Mouse (Mus musculus) lung, embryonic 15.5 days (tissue): ENCODE data around the gene Gfpt2. TPM values are rescaled to one million over a fixed set of nuclear protein-coding genes. Genes with fewer than 3 reads are reported as not detected.

Experiments used
- ATAC-seq: fragments of 200-750 bp; cut with Nextera tagmentation; 2 replicates; pipeline ENCODE4 v1.8.0; 2017; ENCODE audit warnings: moderate number of reproducible peaks, borderline replicate concordance; ENCODE audit not compliant: low FRiP score, low TSS enrichment; ENCODE audit errors: extremely low read depth
- H3K27ac ChIP-seq: fragments of 300-500 bp; sonication (generic); 2 replicates; pipeline ENCODE4 v1.5.1; 2015; ENCODE audit warnings: moderate library complexity, mild to moderate bottlenecking, inconsistent platforms
- H3K27me3 ChIP-seq: fragments of 300-500 bp; sonication (generic); 2 replicates; pipeline ENCODE4 v1.6.1; 2015; ENCODE audit warnings: inconsistent platforms
- H3K36me3 ChIP-seq: fragments of 300-500 bp; sonication (generic); 2 replicates; pipeline ENCODE4 v1.6.1; 2015; ENCODE audit warnings: inconsistent platforms
- H3K4me1 ChIP-seq: fragments of 300-500 bp; sonication (generic); 2 replicates; pipeline ENCODE4 v1.6.1; 2015; ENCODE audit warnings: inconsistent platforms
- H3K4me2 ChIP-seq: fragments of 300-500 bp; sonication (generic); 2 replicates; pipeline ENCODE4 v1.6.1; 2015; ENCODE audit warnings: inconsistent platforms, mild to moderate bottlenecking, moderate library complexity
- H3K4me3 ChIP-seq: fragments of 300-500 bp; sonication (generic); 2 replicates; pipeline ENCODE4 v1.5.1; 2015; ENCODE audit warnings: mild to moderate bottlenecking, inconsistent platforms
- H3K9ac ChIP-seq: fragments of 300-500 bp; sonication (generic); 2 replicates; pipeline ENCODE4 v1.6.1; 2015; ENCODE audit warnings: inconsistent platforms
- H3K9me3 ChIP-seq: fragments of 300-500 bp; sonication (generic); 2 replicates; pipeline ENCODE4 v1.6.1; 2016; ENCODE audit warnings: inconsistent platforms
- WGBS: fragments of 180-500 bp; shearing (Covaris S2); methylation state at CpG from one replicate; pipeline ENCODE4 v1.1.7; 2015; 5-methylcytosine and 5-hydroxymethylcytosine counted together
- polyA plus RNA-seq: library from polyadenylated mRNA; unstranded; fragments of >200 nt; fragmentation: Nextera tagmentation; extraction: Ambion mirVana; gene quantifications from 2 replicates; pipeline ENCODE4 v1.2.1, GENCODE M21; 2015

The Gfpt2 gene
- 10.3 and 10.6 TPM in 2 replicates for polyA plus RNA-seq

DNA sequence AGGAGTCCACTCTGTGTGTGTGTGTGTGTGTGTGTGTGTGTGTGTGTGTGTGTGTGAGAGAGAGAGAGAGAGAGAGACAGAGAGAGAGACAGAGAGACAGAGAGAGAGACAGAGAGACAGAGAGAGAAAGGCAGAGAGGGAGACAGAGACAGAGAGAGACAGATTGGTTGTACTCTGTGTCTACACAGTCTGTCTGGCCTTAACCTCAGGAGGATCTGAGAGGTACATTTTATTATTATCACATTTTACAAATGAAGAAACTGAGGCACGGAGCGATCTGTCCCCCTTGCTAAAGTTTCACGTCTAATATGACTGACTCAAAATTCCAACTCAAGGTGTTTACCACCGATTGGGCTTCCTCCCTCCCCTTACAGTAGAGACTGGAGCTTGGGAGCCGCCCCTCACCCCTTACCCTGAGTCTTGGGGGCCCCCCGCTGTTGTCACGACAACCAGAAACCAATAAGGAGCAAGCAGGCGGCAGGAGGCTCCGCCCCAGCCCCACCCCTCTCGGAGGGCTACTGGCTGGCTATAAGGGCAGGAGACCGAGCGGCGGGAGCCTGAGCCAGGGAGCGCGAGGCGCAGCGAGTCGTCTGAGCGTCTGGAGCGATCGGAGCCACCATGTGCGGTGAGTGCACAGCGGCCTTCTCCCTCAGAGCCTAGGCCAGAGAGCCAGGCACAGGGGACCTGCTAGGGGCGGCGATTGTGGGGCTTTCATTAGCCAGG is at the start of gene Gfpt2:
Gene Gfpt2 (plus strand): TSS at position 560 of the 723 bp plus-strand sequence.
- ATAC-seq = peak; percentile 96
- no peaks in the 10 kb centered on the region for H3K36me3 ChIP-seq
- peaks cover 4% of the 10 kb centered on the region; the same call in 1 of the 2 replicates for H3K27me3 ChIP-seq
- whole genome bisulfite sequencing = under 1% methylated on average over 25 of the region's 25 CpGs
- H3K4me2 ChIP-seq = peak within 1 kb of the TSS; percentile 94
- peak within 1 kb of the TSS; percentile 65 for H3K9ac ChIP-seq
- peak within 1 kb of the TSS; percentile 53; the same call in 1 of the 2 replicates for H3K27ac ChIP-seq
- H3K9me3 ChIP-seq = no peaks in the 10 kb centered on the region
- H3K4me3 ChIP-seq = peak within 1 kb of the TSS; percentile 50
- peaks cover 16% of the 10 kb centered on the region for H3K4me1 ChIP-seq

DNA sequence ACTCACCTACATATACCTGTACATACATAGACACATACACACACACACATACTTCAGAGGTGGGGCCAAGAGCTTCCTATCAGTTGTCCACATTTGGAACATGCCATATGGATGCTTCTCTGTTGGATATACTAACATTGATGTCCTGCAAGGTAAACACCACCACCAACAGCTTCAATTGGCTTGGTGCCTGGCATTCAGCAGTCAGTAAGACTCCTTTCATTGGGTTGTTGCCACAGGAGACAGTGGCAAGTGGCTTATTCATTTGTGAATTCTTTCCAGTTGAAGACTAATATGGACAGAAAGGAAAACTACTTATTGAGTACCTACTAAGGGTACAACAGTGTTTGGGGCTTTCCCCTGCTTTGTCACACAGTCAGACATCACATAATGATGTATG is 49.0 kb upstream of the Gfpt2 start:
- Histone ChIP-seq H3K4me2 (no peak overlapping the region), H3K27ac (no peak overlapping the region), H3K4me1 (no peaks in the 10 kb centered on the region), H3K36me3 (no peaks in the 10 kb centered on the region), H3K27me3 (no peaks in the 10 kb centered on the region), H3K9ac (no peak overlapping the region), H3K4me3 (no peak overlapping the region), H3K9me3 (no peaks in the 10 kb centered on the region)
- no peak for ATAC-seq

DNA sequence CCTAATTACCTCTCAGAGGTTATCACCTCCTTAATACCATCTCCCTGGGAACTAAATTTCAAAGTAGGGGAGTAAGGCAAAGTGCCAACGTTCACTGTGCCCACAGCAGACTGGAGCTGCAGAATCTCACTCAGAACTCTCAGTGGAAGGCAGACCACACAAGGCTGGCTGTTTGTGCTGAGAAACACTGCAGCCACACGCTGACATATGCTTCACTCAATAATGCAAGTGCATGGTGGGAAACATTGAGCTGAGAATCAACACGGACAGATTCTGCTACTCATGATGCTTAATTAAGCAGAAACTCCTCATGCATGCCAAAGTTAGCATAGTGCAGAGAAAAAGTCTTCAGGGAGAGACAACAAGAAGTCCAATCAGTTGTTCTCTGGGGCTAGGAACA is 48.1 kb upstream of the Gfpt2 start:
- Histone ChIP-seq H3K4me2 (no peak overlapping the region), H3K36me3 (no peaks in the 10 kb centered on the region), H3K9ac (no peak overlapping the region), H3K27ac (no peak overlapping the region), H3K9me3 (no peaks in the 10 kb centered on the region), H3K27me3 (no peaks in the 10 kb centered on the region), H3K4me3 (no peak overlapping the region), H3K4me1 (no peaks in the 10 kb centered on the region)
- no peak for ATAC-seq
- 65% methylated on average over 3 of the region's 3 CpGs for WGBS

DNA sequence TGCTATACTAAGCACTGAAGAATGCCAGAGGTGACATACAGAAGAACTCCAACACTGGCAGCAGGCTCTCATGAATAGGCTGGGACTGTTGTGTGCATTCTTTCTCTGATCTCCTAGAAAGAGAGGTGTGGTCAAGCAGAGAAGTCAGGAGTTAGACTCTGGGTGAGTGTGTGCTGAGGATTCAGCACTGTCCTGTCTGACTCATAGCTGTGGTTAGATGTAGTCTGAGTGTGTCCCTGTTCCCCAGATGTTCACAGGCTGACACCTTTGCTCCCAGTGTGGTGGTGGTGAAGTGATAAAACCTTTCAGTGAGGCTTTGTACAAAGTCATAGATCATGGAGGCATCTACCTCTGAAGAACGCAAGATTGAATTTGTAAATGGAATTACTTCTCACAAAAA is 47.2 kb upstream of the Gfpt2 start:
- H3K27ac ChIP-seq = no peak overlapping the region
- H3K27me3 ChIP-seq = no peaks in the 10 kb centered on the region
- H3K9ac ChIP-seq = no peak overlapping the region
- H3K4me2 ChIP-seq = no peak overlapping the region
- no peak for ATAC-seq
- WGBS = 87% methylated on average over 1 of the region's 1 CpGs
- H3K4me1 ChIP-seq = no peaks in the 10 kb centered on the region
- no peaks in the 10 kb centered on the region for H3K9me3 ChIP-seq
- no peak overlapping the region for H3K4me3 ChIP-seq
- no peaks in the 10 kb centered on the region for H3K36me3 ChIP-seq

DNA sequence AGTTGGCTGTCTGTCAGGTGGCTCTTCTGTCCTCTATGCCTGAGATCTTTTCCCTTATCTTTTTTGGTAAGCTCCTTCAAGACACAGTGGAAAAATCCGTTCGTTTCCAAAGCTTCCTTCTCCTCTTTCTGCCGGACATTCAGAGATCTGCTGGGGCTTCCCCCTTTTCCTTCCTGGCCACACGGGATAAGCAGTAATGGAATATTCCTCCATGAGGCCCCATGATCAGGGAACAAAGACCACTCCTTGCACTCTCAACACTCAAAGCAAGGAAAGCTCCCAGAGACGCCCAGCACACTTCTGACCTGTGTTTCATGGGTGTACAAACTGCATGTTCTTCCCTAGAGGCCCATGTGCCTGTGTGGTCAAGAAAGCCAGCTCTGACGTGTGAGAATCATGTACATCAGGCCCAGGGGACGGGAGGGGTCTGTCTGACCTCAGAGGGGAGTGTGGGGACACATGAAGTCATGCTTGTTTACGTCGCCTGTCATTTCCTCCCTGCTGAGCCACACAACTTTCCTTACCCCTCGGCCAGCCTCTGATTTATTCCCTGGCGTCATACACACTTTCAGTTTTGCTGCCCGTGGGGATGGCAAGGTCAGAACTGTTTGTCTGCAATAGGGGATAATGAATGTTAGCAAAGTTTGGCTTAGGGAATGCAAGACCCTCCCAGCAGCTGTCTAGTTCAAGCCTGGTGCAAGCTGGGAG is 38.9 kb upstream of the Gfpt2 start:
- Histone ChIP-seq H3K9me3 (no peaks in the 10 kb centered on the region), H3K4me1 (peaks cover 17% of the 10 kb centered on the region), H3K36me3 (no peaks in the 10 kb centered on the region), H3K4me3 (no peak overlapping the region), H3K9ac (no peak overlapping the region), H3K27me3 (no peaks in the 10 kb centered on the region), H3K4me2 (peak overlapping the region; percentile 28; the same call in 1 of the 2 replicates), H3K27ac (peak overlapping the region; percentile 69)
- peak; percentile 84; the same call in 1 of the 2 replicates for ATAC-seq
- 28% methylated on average over 12 of the region's 12 CpGs for WGBS

DNA sequence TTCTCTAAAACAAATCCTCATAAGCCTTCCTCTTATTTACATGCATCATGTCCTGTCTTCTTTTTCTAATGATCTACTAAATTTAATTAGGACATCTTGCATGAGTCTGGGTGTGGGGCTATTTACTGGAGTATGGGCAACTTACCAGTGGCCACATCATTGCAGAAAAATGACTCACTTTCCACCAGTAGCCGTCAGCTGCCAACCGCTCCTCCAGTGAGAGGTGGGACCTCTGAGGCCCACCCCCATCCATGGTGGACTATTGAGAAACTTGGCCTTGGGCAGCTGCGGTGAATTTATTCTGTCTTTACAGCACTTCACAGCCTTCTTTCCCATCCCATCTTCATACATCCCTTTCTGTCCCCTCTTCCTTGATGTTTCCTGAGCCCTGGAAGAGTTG is 35.9 kb upstream of the Gfpt2 start:
- ATAC-seq = no peak
- WGBS = 86% methylated on average over 3 of the region's 3 CpGs

DNA sequence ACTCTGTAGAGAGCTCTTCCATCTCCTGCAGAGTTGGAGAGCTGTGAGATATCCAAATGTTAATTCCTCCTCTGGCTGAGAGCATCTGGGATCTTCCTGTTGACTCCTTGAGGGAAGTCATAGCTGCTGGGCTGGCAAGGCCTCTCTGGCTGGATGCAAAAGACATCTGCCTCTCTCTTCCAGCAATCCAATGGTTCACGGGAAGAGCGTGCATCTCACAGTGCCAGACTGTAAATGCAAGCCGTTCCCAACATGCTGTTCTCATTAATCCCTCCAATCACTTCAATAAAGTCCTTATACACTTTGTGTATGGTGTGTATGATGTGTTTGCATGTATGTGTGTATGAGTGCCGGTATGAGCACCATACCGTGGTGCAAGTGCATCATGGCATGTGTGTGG is 32.8 kb upstream of the Gfpt2 start:
- Histone ChIP-seq H3K9me3 (no peaks in the 10 kb centered on the region), H3K4me3 (no peak overlapping the region), H3K4me1 (peaks cover 16% of the 10 kb centered on the region), H3K4me2 (no peak overlapping the region), H3K27ac (no peak overlapping the region), H3K9ac (no peak overlapping the region), H3K27me3 (no peaks in the 10 kb centered on the region), H3K36me3 (no peaks in the 10 kb centered on the region)
- 76% methylated on average over 5 of the region's 5 CpGs for WGBS
- no peak for ATAC-seq

More for the DNA sequence above, 35.9 kb upstream of the Gfpt2 start:
- no peaks in the 10 kb centered on the region for H3K36me3 ChIP-seq
- no peak overlapping the region for H3K9ac ChIP-seq
- no peaks in the 10 kb centered on the region for H3K27me3 ChIP-seq
- H3K4me2 ChIP-seq = no peak overlapping the region
- no peaks in the 10 kb centered on the region for H3K9me3 ChIP-seq
- no peak overlapping the region for H3K4me3 ChIP-seq
- H3K27ac ChIP-seq = no peak overlapping the region
- peaks cover 17% of the 10 kb centered on the region for H3K4me1 ChIP-seq

DNA sequence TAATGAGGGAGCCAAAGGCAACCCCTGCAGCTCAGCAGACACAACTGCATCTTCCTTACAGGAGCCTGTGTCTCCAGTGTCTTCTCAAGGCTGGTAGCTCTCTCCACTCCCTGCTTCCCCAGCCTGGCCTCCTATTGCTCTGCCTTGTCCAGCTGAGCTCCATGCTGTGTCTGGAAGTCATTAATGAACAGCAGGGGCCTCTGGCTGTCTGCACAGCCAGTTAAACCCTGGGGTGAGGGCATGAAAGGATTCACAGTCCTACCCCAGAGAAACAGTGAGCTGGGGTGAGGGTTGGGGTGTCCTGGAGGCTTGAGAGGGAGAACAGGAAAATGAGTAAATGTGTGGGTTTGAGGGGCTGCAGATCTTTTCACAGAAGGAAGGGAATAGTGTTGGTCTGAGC is 30.4 kb upstream of the Gfpt2 start:
- Histone ChIP-seq H3K9ac (no peak overlapping the region), H3K9me3 (no peaks in the 10 kb centered on the region), H3K36me3 (no peaks in the 10 kb centered on the region), H3K4me2 (no peak overlapping the region), H3K4me3 (no peak overlapping the region), H3K4me1 (peaks cover 16% of the 10 kb centered on the region), H3K27ac (0 out of 2 replicates have a peak overlapping the region, but pooled peaks have one; percentile 7), H3K27me3 (no peaks in the 10 kb centered on the region)
- no peak for ATAC-seq

DNA sequence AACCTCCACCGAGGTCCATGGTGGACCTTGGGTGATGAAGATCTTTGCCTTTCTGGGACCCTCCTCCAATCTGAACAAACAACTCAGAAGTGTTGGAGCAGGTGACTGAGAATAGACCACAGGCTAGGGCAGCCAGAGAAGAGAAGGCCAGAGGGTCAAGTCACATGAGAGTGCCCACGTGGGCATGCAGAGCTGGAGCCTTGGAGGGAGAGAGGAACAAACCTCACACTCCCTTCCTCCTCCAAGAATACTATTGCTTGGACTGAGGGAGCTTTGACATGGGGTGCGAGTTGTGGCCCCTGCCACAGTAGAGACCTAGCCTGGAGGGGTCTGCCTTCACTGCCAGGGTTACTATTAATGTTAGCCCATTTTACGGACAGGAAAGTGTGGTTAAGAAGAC is 30.0 kb upstream of the Gfpt2 start:
- H3K4me2 ChIP-seq = 0 out of 2 replicates have a peak overlapping the region, but pooled peaks have one; percentile 21
- peak overlapping the region; percentile 61 for H3K27ac ChIP-seq
- ATAC-seq = peak; percentile 33; the same call in 1 of the 2 replicates
- no peak overlapping the region for H3K9ac ChIP-seq
- H3K27me3 ChIP-seq = no peaks in the 10 kb centered on the region
- no peak overlapping the region for H3K4me3 ChIP-seq
- no peaks in the 10 kb centered on the region for H3K9me3 ChIP-seq
- H3K36me3 ChIP-seq = no peaks in the 10 kb centered on the region
- 39% methylated on average over 4 of the region's 4 CpGs for WGBS
- H3K4me1 ChIP-seq = peaks cover 16% of the 10 kb centered on the region

DNA sequence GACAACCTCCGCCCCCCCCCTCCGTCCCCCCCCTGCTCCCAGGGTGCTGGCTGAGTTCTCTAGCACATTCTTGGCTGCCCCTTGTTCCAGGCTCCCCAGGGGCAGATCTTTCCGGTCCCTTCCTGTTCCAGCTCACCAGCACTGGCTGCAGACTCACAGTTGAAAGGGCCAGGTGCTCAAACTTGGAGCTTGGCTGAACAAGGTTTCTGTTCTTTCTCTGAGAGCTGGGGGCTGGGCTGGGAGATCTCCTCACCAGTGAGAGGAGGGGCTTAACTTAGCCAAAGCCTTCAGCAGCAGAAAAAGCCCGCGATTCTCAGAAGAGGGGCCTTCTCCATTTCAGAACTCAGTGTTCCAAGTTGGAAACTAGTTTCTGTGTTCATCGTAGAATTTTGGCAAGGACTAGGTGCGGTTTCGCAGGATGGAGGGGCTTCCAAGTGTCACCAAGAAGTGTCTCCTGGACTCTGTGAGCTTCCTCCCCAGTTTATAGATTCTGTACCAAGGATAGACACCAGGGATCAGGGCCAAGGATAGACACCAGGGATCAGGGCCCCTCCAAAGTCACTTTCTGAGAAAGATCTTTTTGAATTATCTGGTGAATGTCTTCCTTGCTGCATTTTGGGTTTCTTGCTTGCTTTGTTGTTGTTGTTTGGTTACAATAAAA is 29.2 kb upstream of the Gfpt2 start:
- H3K4me2 ChIP-seq = peak overlapping the region; percentile 21
- ATAC-seq = peak; percentile 92
- no peaks in the 10 kb centered on the region for H3K9me3 ChIP-seq
- peak overlapping the region; percentile 61 for H3K27ac ChIP-seq
- H3K4me3 ChIP-seq = no peak overlapping the region
- 13% methylated on average over 6 of the region's 8 CpGs for WGBS
- H3K27me3 ChIP-seq = no peaks in the 10 kb centered on the region
- peaks cover 16% of the 10 kb centered on the region for H3K4me1 ChIP-seq
- H3K36me3 ChIP-seq = no peaks in the 10 kb centered on the region
- no peak overlapping the region for H3K9ac ChIP-seq

DNA sequence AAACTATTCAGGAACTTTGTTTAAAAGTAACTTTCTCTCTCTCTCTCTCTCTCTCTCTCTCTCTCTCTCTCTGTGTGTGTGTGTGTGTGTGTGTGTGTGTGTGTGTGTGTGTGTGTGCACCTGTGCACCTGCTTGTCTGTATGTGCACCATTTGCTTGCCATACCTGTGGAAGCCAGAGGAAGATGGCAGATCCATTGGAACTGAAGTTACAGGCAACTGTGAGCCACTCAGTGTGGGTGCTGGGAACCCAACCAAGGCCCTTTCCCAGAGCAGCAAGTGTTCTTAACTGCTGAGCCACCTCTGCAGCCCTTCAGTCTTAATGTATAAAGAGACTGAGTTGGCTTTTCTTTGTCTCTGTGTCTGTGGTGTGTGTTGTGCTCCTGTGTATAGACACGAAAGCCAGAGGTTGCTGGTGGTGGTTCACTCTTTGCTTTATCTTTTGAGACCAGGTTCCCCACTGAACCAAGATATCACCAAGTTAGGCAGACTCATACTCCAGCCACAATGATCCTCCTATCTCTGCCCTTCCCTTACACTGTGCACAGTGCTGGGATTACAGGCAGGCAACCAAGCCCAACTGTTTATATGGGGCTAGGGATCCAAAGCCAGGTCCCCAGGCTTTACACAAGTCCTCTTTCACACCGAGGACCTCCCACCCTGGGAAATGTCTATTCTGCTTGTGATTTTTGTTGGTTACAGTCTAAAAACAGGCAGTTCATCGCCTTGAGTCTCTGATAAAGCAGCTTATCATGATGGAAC is 28.4 kb upstream of the Gfpt2 start:
- Histone ChIP-seq H3K4me1 (peaks cover 16% of the 10 kb centered on the region), H3K4me2 (no peak overlapping the region), H3K27me3 (no peaks in the 10 kb centered on the region), H3K9me3 (no peaks in the 10 kb centered on the region), H3K9ac (no peak overlapping the region), H3K36me3 (no peaks in the 10 kb centered on the region), H3K27ac (no peak overlapping the region), H3K4me3 (no peak overlapping the region)
- WGBS = 69% methylated on average over 3 of the region's 3 CpGs
- no peak for ATAC-seq
